Mouse (Mus musculus) 416B (cell line): ENCODE measurements around the gene Epn1.
A peak's percentile ranks its signal among the peaks of the same experiment; 100 is the strongest.

Source experiments
- DNase-seq: peaks from one replicate; pipeline ENCODE4 v3.0.0; 2011; ENCODE audit warnings: low read depth

Gene Epn1

DNA sequence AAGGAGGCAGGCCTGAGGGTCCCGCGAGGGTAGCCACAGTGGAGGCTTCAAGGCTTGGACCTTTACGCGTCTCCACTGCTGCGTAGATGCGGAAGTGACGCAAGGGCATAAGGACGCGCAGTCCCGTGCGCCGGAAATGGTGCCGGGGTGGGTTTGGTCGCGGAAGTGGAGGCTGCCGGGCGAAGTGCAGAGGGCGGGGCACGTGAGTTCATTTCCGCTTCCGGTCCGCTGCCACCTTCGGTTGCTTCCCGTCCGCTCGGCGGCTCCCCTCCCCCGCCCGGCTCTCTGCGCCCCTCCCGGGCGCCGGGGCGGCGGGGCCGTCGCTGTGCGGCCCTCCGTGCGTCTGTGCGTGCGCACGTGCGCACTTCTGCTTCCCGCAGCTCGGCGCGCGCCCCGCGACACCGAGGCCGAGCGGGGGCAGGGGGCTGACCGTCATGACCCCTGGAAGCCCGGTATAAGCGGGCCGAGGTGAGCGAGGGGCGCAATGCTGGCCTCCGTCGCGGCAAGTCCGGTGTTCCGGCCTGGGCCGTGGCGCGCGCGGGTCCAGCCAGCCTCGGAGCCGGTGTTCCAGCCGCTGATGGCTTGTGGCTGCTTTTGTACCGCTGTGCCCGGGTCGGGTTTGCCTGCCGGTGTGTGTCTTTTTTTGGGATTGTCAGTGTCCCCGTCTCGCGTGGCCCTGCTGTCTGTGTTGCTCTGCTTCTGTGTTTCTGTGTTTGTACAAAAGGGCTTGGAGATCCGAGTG is at the start of gene Epn1:
Gene Epn1 (plus strand): TSS at position 226 of the 742 bp plus-strand sequence.
- peak; percentile 95 for DNase-seq

- no peak for DNase-seq
Measured at GRCm38 (mm10) chr7:5030554-5031275, 49.3 kb upstream of the Epn1 start.

DNA sequence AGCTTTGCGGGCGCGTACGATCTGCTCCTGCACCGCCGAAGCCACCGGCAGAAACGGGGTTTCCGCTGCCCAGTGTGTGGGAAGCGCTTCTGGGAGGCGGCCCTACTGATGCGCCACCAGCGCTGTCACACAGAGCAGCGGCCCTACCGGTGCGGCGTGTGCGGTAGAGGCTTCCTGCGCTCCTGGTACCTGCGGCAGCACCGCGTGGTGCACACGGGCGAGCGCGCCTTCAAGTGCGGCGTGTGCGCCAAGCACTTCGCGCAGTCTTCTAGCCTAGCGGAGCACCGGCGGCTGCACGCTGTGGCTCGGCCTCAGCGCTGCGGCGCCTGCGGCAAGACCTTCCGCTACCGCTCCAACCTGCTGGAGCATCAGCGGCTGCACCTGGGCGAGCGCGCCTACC is 48.5 kb upstream of the Epn1 start:
- no peak for DNase-seq

DNA sequence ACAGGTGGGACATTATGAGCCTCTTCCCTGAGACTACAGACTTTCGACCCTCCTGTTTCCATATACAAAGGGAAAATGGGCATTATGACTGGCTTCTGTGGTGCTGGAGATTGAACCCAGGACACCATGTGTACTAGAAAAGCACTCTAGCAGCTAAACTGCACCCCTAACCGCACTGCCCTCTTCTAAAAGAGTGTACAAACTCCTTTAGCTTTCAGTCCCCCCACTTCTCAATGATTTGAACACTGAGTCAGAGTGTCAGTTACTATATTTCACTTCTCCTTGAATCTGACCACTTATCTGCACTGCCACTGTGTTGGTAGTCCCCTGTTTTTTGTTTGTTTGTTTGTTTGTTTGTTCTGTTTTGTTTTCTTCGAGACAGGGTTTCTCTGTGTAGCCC is 46.2 kb upstream of the Epn1 start, which contains the start of gene 4632433K11Rik:
Gene 4632433K11Rik (plus strand): TSS at position 301 of the 400 bp plus-strand sequence.
- DNase-seq = no peak

DNA sequence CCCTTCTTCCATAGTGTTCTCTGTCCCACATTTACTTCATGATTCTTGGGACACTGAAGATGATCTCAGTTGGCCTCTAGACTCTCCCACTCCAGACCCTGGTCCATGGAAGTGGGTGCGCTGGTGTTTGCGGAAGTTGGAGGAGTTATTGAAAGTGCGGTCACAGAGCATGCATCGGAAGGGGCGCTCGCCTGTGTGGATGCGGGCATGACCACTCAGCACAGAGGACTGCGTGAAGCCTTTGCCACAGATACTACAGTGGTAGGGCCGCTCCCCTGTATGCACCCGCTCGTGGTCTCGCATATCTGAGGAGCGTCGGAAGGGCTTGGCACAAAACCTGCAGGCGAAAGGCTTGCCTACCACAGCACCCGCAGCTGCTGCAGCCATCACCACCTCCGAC is 44.4 kb upstream of the Epn1 start:
- no peak for DNase-seq

DNA sequence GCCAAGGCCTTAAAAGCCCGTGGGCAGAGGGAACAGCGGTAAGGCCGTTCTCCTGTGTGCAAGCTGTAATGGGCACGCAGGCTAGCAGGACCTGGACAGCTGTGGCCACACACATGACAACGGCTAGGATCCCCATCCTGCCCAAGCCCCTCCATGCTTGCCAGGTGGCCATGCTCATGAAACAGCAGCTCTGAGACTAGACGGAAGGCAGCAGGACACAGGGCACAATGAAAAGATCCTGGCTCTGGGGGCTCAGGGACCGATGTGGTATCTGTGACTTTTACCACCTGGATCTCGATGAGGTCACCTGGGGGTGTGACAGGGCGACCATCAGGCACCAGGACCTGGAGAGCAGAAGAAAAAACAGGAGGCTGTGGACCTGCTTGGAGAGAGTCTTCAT is 43.9 kb upstream of the Epn1 start:
- DNase-seq = no peak

- DNase-seq = no peak
Measured at GRCm38 (mm10) chr7:5037026-5037425, 43.0 kb upstream of the Epn1 start.

DNA sequence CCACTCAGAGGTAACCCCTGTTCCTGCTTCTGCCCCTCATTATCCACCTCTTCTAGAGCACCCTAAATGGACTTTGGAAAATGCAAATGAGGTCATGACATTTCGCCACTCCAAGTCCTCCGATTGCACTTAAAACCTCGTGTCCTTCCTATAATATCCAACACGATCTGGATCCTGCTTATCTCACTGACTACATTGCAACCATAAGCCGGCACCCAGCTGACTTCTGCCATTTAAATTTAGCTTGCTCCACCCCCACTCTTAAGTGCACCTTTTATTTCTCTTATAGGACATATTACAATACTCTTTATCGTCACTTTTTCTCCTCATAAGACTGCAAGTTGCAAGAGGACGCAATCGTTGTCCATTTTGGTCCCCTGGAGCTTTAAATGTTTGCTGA is 42.6 kb upstream of the Epn1 start:
- no peak for DNase-seq

DNA sequence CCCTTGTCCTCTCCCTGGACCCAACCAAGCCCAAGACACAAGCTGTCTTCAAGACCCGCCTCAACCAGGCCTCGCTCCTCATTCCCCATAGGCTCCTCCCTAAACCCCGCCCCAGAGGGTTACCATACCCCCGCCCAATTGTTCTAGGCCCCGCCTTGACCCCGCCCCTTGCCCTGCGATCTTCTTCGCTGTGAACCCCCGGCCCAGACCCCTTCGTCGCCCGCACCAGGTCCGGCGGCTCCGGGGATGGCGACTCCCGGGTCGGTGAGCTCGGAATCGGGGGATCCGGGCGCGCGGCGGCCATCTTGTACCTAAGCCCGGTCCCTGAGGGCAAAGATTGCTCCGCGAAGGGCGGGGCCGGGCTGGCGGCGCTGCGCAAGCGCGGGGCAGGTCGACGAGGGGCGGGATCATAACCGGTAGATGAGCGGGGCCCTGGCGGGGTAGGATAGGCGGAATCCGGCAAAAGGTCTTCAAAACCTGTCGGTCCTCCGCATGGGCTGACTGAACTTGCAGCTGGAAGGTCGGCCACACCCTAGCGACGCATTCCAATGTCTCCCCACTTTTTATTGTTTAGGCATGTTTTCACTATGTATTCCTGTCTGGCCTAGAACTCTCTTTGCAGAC is 41.8 kb upstream of the Epn1 start, which contains the start of gene Zfp784:
Gene Zfp784 (minus strand): TSS at position 338 of the 624 bp plus-strand sequence.
- peak; percentile 94 for DNase-seq

GRCm38 (mm10) chr7:5038940-5039339 is 41.1 kb upstream of the Epn1 start:
- peak; percentile 51 for DNase-seq

GRCm38 (mm10) chr7:5044981-5045380 is 35.1 kb upstream of the Epn1 start:
- DNase-seq = peak; percentile 79

GRCm38 (mm10) chr7:5046112-5046511 is 33.9 kb upstream of the Epn1 start:
- no peak for DNase-seq

GRCm38 (mm10) chr7:5047313-5047712 is 32.7 kb upstream of the Epn1 start:
- DNase-seq = peak; percentile 80

GRCm38 (mm10) chr7:5051193-5052192 is 28.5 kb upstream of the Epn1 start, which contains the start of gene Zfp580:
Gene Zfp580 (plus strand): TSS chr7:5051538.
- DNase-seq = peak; percentile 76

DNA sequence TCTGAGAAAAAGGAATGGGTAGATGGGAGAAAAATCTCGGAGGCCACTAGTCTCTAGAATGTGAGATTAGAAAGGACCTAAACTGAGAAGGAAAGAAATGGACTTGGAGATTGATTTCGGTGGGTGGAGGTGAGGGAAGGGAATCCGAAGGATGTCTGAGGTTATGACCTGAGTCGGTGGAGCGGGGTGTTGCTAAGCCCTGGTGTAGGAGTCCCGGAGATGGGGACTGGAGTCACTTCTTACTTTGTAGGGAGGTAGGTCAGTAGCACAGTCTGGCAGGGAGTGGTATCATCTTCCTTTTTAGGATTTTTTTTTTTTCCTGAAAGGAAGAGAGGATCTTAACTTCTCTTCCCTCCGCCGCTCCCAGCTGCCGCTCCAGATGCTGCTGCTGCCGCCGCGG is 27.6 kb upstream of the Epn1 start:
- DNase-seq = no peak

DNA sequence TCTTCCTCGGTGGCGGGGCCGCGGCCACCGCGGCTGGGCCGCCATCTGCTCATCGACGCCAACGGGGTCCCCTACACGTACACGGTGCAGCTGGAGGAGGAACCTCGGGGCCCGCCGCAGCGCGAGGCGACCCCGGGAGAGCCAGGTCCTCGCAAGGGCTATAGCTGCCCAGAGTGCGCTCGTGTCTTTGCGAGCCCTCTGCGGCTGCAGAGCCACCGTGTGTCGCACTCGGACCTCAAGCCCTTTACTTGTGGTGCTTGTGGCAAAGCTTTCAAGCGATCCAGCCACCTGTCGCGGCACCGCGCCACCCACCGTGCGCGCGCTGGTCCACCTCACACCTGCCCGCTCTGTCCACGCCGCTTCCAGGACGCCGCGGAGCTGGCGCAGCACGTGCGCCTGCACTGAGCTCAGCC is 27.1 kb upstream of the Epn1 start:
- no peak for DNase-seq

DNA sequence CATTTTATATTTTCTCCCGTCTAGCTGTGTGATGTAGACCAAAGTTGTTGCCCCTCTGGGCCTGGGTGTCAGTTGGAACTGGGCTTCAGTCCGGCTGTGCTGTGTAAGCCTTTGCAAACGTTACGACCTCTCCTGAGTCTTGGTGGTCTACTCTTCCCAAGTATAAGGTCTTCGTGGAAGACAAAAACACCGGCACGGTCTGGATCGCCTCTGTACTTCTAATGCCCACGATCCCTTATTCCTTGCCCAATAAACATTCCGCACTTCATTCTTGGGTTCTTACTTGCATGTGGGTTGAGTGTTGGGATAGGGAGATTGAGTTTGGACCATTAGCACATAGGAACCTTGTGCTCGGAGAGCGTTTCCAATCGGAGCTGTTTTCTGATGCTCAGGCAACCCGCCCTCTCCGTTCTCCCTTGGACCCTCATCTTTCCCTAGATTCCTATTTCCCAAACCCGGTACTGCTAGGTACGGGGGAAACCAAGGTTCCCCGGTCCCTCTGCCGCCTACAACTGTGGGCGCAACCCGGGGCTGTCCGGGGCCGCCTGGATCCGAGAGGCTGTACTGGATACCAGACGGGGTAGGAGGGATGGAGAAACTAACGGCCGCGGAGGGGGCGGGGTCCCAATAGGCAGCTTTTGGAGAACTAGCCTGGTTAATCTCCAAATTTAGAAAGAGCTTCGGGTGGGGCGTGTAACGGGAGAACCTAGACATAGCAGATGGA is 26.4 kb upstream of the Epn1 start:
- DNase-seq = no peak

DNA sequence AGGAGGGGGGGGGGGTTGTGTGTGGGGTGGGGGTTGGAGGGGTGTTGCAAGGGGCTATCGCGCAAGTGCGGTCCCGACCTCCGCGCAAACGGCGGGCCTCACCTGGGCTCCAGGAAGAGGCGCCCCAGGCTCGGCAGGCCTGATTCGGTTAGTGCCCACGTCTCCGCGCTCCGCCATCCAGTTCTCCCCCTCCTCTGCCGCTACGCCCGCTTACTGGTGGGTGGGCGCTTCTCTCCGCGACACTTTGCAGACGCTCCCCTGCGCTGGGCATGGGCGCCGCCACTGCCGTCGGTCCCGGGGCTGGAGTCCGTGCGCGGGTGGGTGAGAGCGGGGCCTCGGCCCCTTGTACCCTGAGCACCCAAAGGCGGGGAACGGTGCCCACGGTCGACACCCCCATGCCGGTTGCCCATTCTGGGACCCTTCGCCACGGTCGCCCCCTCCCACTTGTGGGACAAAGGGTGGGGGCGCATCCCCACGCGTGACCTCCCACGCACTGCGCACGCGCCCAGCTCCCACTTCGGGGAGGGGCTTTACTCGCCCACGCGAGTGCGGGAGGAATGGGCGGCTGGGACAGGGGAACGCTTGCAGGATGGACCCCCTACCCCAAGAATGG is 23.3 kb upstream of the Epn1 start:
- no peak for DNase-seq

- DNase-seq = no peak
Measured at GRCm38 (mm10) chr7:5057381-5057780, 22.7 kb upstream of the Epn1 start.

DNA sequence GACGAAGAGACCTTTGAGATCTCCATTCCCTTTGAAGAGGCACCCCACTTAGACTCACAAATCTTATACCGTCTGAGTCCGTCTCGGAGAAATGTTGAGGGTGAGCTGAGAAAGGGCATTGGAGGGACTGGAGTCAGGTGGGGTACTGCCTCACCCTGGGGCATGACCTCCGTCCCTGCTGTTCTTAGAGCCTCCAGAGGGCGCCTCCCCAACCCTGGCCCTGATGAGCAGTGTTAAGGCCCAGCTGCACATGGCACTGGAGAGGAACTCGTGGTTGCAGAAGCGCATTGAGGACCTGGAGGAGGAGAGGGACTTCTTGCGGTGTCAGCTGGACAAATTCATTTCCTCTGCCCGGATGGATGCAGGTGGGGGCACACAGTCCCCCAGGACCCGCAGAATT is 22.2 kb upstream of the Epn1 start:
- DNase-seq = peak; percentile 79
